Mouse (Mus musculus) retina, adult 2 months (tissue): Measurements from ENCODE around the gene Nt5dc2.

Experiments
- DNase-seq: peaks from one replicate; pipeline ENCODE4 v3.0.0-alpha.2; 2012; ENCODE audit warnings: low read depth, low spot score

Nt5dc2 gene

DNA sequence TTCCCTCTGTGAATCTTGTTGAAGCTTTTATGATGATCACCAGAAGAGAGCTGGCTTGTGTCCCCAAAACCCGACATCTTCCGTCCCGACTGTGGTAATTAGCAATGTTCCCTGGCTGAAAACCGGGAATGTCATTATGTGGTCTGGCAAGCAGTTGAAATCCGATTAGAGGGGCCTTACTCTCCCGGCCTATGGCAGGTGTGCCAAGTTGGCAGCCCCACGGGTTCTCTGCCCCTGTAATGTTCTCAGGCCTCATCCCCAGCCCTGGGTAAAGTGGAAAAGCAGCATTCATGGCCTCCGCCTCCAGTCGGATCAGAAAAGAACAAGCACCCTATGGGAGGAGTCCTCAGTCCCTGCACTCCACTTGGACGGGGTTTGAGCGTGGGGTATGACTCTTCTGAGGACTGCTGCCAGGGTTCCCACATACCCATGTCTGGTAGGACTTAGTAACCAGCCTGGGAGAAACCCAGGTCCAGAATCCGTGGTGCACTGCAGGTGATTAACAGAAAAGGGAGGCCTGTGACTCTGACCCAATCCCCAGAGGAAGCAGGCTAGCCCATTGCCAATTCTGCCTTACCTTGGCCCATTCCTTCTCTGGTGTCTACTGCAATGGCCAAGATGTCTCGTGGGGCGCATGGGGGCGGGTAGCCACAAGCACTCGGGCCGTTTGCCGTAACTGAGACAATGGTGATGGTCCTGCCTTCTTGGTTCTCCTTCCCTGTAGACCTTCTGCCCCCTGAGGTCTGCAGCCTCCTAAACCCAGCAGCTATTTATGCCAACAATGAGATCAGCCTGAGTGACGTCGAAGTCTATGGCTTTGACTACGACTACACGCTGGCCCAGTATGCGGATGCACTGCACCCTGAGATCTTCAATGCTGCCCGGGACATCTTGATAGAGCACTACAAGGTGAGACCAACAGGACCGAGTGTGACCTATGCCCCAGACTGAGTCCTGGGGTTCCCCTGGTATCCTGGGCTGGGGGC lies 3.5 kb downstream of the Nt5dc2 start:
- no peak for DNase-seq

- DNase-seq, result no peak
Observed at GRCm38 (mm10) chr14:31135495-31136410, 4.9 kb downstream of the Nt5dc2 start.

- DNase-seq, result no peak
Observed at GRCm38 (mm10) chr14:31136411-31137280, 5.8 kb downstream of the Nt5dc2 start.

GRCm38 (mm10) chr14:31137281-31137595 lies 6.4 kb downstream of the Nt5dc2 start:
- DNase-seq, result no peak

GRCm38 (mm10) chr14:31137791-31138190 lies 6.9 kb downstream of the Nt5dc2 start:
- DNase-seq, result no peak

- DNase-seq, result no peak
Observed at GRCm38 (mm10) chr14:31138219-31138896, 7.5 kb downstream of the Nt5dc2 start.

- no peak for DNase-seq
Observed at GRCm38 (mm10) chr14:31138897-31139429, 8.1 kb downstream of the Nt5dc2 start.

- DNase-seq, result no peak
Observed at GRCm38 (mm10) chr14:31139666-31140065, 8.8 kb downstream of the Nt5dc2 start.

- no peak for DNase-seq
Observed at GRCm38 (mm10) chr14:31140141-31140540, 9.3 kb downstream of the Nt5dc2 start.

GRCm38 (mm10) chr14:31141011-31141410 lies 10.2 kb downstream of the Nt5dc2 start:
- DNase-seq, result no peak

DNA sequence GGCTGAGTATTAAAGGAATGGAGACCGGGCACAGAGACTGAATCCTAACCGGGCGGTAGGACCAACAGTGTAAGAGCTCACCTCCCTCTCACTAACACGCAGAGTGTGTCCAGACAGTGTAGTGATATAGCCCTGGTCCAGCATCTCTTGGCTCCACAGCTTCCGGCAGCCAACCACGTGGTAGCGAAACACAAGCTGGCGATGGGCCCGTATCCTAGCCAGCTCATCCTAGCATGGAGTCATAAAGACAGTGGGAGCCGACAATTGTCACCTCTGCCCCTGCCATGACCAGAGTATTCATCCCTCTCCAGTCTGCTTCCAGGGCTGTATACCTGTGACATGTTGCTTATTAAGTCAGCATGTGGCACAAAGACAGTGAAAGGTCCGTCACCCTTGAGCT lies 14.8 kb downstream of the Nt5dc2 start:
- no peak for DNase-seq

DNA sequence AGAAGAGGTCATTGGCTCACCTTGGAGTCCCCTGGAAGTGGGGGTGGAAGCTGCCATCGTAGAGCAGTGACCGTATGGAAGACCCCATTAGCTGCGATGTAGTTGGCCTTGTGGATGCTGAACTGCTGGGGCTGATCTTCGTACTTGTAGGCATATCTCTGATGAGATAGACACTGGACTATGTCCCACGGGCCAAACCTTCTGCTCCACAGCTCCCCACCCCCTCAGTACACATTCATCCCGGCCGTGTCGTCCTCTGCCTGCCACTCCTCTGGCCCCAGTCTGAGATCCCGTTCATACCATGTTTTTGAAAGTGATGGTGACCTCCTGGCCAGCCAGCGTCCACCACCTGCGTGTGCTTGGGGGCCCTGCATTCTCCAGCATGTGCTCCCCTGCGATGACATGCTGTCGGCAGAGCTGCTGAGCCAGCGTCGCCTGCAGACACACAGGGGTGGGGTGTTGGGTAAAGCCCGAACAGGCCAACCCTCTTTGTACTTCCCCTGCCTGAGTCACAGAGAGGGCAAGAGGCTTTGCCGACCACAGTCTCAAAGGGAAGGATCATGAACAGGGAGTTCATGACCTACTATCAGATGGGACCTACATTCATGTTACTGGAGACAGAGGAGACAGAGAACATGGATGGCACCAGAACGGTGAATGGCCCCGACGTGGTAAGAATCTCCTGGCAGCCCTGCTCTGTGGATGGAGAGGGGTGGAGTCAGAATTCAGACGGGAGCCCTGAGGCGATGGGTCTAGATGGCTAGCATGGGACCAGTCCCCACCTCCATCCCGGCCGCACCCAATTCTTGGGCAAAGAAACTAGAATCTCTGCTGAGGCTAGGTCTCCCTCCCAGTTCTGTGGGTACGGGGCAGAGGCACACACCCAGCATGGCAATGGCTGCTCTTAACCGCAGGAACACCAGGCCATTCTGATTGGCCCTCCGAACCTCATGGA lies 29.6 kb downstream of the Nt5dc2 start:
- no peak for DNase-seq

DNA sequence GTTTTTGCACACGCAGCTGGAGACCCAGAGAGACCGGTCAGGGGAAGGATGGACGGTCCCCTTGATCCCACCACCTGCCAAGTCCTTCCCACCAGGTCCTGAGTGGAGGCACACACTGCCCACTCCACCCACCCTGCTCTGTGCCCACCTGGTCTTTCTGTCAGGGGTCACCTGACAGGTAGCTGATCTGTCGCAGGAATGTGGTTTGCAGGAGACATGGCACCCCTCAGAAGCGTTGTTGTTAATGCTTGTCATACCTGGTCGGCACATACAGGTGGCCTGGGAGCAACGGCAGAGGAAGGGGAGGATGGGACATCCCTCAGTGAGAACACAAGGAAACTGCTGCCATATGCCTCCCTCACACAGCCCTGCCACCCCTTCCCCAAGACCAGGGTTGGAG lies 30.3 kb downstream of the Nt5dc2 start:
- no peak for DNase-seq

DNA sequence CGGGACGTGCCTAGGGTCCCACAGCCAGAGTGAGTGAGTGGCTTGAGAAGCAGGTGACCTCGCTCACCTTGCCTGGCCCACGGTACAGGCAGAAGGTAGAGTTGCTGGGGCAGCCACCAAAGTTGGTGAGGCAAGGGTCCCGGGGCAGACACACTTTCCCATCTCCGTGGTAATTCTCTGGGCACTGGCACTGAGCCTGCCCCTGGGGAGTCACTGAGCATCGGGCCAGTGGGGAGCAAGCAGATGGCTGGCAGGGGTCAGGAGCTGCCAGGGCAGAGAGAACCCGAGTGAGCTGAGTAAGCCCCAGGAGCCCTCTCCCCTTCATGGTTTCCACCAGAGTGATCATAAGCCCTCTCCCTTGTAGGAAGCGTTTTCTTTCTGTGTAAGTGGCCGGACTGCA lies 30.8 kb downstream of the Nt5dc2 start:
- no peak for DNase-seq

DNA sequence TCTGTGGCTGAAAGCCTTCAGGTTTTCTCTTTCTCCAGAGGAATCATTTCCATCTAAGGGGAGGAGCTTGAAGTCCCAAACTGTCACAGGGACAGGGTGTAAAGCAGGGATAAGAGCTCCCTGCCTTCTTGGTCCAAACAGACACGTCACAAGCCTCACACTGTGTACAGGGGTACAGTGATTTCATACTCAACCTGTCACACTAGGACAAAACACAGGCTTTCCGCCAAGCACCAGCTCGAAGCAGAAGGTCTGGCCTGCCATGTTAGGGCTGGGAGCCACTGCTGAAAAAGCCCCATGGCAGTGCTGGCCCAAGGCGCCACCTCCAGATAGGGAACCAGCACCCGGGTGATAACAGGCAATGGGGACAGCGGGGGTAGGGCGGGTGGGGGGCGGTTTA lies 33.2 kb downstream of the Nt5dc2 start:
- DNase-seq, result no peak

DNA sequence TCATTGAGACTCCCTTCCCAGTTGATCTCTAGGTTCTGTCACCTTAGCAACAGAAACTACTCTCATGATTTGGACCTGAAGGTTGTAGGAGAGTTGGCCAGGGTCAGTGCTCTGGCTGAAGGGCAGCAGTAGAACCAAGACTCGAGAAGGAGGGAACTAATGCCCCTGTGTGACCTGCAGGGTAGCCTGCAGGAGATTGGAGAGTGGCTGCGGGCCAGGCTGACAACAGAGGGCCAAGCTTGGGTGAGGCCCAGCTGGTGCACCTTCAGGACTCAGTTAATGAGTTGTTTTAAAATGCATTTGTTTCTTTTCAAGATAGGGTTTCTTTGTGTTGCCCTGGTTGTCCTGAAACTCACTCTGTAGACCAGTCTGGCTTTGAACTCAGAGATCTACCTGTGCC lies 34.2 kb downstream of the Nt5dc2 start:
- DNase-seq, result no peak

DNA sequence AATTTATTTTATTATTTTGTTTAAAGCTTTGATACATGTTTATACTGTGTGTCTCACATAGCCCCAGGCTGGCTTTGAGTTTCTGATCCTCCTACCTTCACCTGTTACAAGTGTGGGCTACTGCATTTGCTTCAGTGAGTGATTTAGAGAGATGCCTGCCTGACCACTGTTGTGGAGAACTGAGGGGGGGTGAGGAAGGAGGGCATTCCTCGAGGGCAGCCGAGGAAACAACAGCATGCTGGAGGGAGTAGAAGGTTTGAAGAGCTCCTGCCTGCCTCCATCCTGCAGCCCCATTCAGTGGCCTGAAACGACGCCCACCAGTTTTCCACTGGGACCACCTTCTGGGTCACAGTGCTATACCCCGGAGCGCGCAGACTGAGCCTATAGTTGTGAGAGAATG lies 34.6 kb downstream of the Nt5dc2 start:
- no peak for DNase-seq

GRCm38 (mm10) chr14:31165991-31166630 lies 35.3 kb downstream of the Nt5dc2 start:
- no peak for DNase-seq

DNA sequence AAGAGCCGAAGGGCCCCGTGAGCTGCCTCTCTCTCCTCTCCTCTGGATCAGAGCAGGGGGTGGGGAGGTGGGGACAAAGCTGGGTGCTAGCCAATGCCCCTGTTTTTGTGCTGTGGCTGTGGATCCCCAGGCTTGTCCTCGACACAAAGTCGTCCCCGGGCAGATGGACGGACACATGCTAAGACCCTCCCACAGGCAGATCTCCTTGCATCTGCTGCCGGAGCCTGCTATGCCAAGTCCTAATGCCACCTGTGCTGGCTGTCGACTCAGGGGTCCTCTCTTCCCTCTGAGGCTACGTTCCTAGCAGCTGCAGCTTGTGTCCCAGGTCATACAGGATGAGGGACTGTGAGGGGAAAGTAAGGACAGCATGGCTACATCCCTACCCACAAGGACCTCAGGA lies 36.0 kb downstream of the Nt5dc2 start:
- DNase-seq, result no peak
